Mouse (Mus musculus): Measurements from ENCODE around the gene Olfr1341. TPM values are rescaled to one million over a fixed set of nuclear protein-coding genes. Genes with fewer than 3 reads are reported as not detected.

The Olfr1341 gene
- polyA plus RNA-seq, 1 experiment from 2014 or later = not detected

- no peak overlapping the region for H3K9ac ChIP-seq
- no peak overlapping the region for H3K4me2 ChIP-seq (replicated peaks)
- 9% methylated on average over 16 of the region's 16 CpGs for WGBS
- peaks cover 8% of the 10 kb centered on the region; the same call in 1 of the 2 replicates for H3K9me3 ChIP-seq
- H3K36me3 ChIP-seq = no peaks in the 10 kb centered on the region
- H3K4me1 ChIP-seq = 0 out of 2 replicates have a peak, but pooled peaks cover 3% of the 10 kb centered on the region
- peaks cover 38% of the 10 kb centered on the region for H3K27me3 ChIP-seq
- H3K4me3 ChIP-seq = no peak overlapping the region
- ATAC-seq (ENCODE audit: low FRiP score, low read depth) = no peak
- H3K27ac ChIP-seq = no peak overlapping the region
Observed at GRCm38 (mm10) chr4:118741881-118742280, 38.6 kb downstream of the Olfr1341 start.

GRCm38 (mm10) chr4:118758637-118759036, 55.3 kb downstream of the Olfr1341 start, which contains the start of gene Olfr1338:
Olfr1338 (minus strand) TSS chr4:118758737.
- no peaks in the 10 kb centered on the region for H3K9me3 ChIP-seq
- H3K27ac ChIP-seq = no peak within 1 kb of the TSS
- no peaks in the 10 kb centered on the region for H3K27me3 ChIP-seq
- no peak within 1 kb of the TSS for H3K9ac ChIP-seq
- no peak within 1 kb of the TSS for H3K4me3 ChIP-seq
- no peak within 1 kb of the TSS for H3K4me2 ChIP-seq (replicated peaks)
- no peaks in the 10 kb centered on the region for H3K4me1 ChIP-seq
- H3K36me3 ChIP-seq = no peaks in the 10 kb centered on the region
- 71% methylated on average over 1 of the region's 1 CpGs for WGBS
- ATAC-seq (ENCODE audit: low FRiP score, low read depth) = no peak

Other genes starting within 250 kb of the Olfr1341 start
- gene Mpl, start 246.0 kb upstream of the Olfr1341 start, polyA plus RNA-seq (2015; fragmentation: Nextera tagmentation; extraction: Ambion mirVana) = 0.33 and 0.46 TPM in 2 replicates
- 21.5 and 22.8 TPM in 2 replicates for gene Tie1, start 213.5 kb upstream of the Olfr1341 start, polyA plus RNA-seq (2015; fragmentation: Nextera tagmentation; extraction: Ambion mirVana)
- 1.0 and 2.0 TPM in 2 replicates for gene 2610528J11Rik, start 176.5 kb upstream of the Olfr1341 start, polyA plus RNA-seq (2015; fragmentation: Nextera tagmentation; extraction: Ambion mirVana)
- gene Tmem125, start 159.5 kb upstream of the Olfr1341 start, polyA plus RNA-seq (2015; fragmentation: Nextera tagmentation; extraction: Ambion mirVana) = 1.8 and 2.0 TPM in 2 replicates
- 0.13 and 0.31 TPM in 2 replicates for gene Cfap57, start 82.7 kb upstream of the Olfr1341 start, polyA plus RNA-seq (2015; fragmentation: Nextera tagmentation; extraction: Ambion mirVana)
- 130 and 134 TPM in 2 replicates for gene Ebna1bp2, start 82.7 kb upstream of the Olfr1341 start, polyA plus RNA-seq (2015; fragmentation: Nextera tagmentation; extraction: Ambion mirVana)
- not detected in 2 replicates for gene Olfr62, start 44.6 kb upstream of the Olfr1341 start, polyA plus RNA-seq (2015; fragmentation: Nextera tagmentation; extraction: Ambion mirVana)
- gene Olfr1342, start 10.8 kb upstream of the Olfr1341 start, polyA plus RNA-seq (2015; fragmentation: Nextera tagmentation; extraction: Ambion mirVana) = 0.11 and 0.14 TPM in 2 replicates
- gene Olfr1340, start 16.6 kb downstream of the Olfr1341 start, polyA plus RNA-seq (2015; fragmentation: Nextera tagmentation; extraction: Ambion mirVana) = not detected in 2 replicates
- not detected in 2 replicates for gene Olfr1339, start 28.7 kb downstream of the Olfr1341 start, polyA plus RNA-seq (2015; fragmentation: Nextera tagmentation; extraction: Ambion mirVana)
- not detected in 2 replicates for gene Olfr1338, start 55.2 kb downstream of the Olfr1341 start, polyA plus RNA-seq (2015; fragmentation: Nextera tagmentation; extraction: Ambion mirVana)
- not detected in 2 replicates for gene Olfr1337, start 79.1 kb downstream of the Olfr1341 start, polyA plus RNA-seq (2015; fragmentation: Nextera tagmentation; extraction: Ambion mirVana)
- gene Olfr1335, start 106.4 kb downstream of the Olfr1341 start, polyA plus RNA-seq (2015; fragmentation: Nextera tagmentation; extraction: Ambion mirVana) = not detected in 2 replicates
- not detected in 2 replicates for gene Olfr1333, start 132.8 kb downstream of the Olfr1341 start, polyA plus RNA-seq (2015; fragmentation: Nextera tagmentation; extraction: Ambion mirVana)
- not detected in 2 replicates for gene Olfr1331, start 161.1 kb downstream of the Olfr1341 start, polyA plus RNA-seq (2015; fragmentation: Nextera tagmentation; extraction: Ambion mirVana)
- not detected in 2 replicates for gene Olfr1330, start 185.1 kb downstream of the Olfr1341 start, polyA plus RNA-seq (2015; fragmentation: Nextera tagmentation; extraction: Ambion mirVana)
- not detected in 2 replicates for gene Olfr1329, start 213.9 kb downstream of the Olfr1341 start, polyA plus RNA-seq (2015; fragmentation: Nextera tagmentation; extraction: Ambion mirVana)
- gene Olfr1328, start 235.1 kb downstream of the Olfr1341 start, polyA plus RNA-seq (2015; fragmentation: Nextera tagmentation; extraction: Ambion mirVana) = not detected in 2 replicates